Comparison of ENCODE assay signal across 20 mouse cellular contexts in genomic region chr6:137294973-137295820, GRCm38 (mm10). TPM values are rescaled to one million over a fixed set of nuclear protein-coding genes. Genes with fewer than 3 reads are reported as not detected.
DNase-seq lines count a peak whose midpoint lies in the region; ATAC-seq lines count a peak whose summit lies in the region.
"Had no signal": no experiment of that assay in that cellular context is flagged by ENCODE, and none has a peak within 500 bp of the region (broad histone marks: within the 10 kb centered on the region; RNA-seq: fewer than 3 reads in every experiment).

No protein-coding gene starts in this region.

- H3K4me1 ChIP-seq in heart, embryonic 14.5 days (ENCODE audit: control insufficient read depth in 2 of 2, insufficient read depth in 2 of 2, low read length in 2 of 2), result peaks cover 0 to 3% of the 10 kb centered on the region in 2 experiments; a peak in 2 of 4 replicates
- H3K4me1 ChIP-seq in heart, embryonic 11.5 days (ENCODE audit: control insufficient read depth, insufficient read depth, low read length), result no peaks in the 10 kb centered on the region
- H3K4me1 ChIP-seq in limb, embryonic 12.5 days (replicated peaks), result peaks cover 11% of the 10 kb centered on the region; the same call in 1 of the 2 replicates
- H3K4me1 ChIP-seq in limb, embryonic 10.5 days, result peaks cover 8% of the 10 kb centered on the region
- H3K4me1 ChIP-seq in embryonic facial prominence, embryonic 14.5 days (ENCODE audit: control insufficient read depth, insufficient read depth, low read length), result no peaks in the 10 kb centered on the region; the same call in 1 of the 2 replicates
- H3K4me1 ChIP-seq in midbrain, embryonic 14.5 days (ENCODE audit: control insufficient read depth, insufficient read depth, low read length), result no peaks in the 10 kb centered on the region
- H3K4me1 ChIP-seq: liver, embryonic 12.5 days; neural tube, embryonic 12.5 days had no signal

- 65% methylated on average over 20 of the region's 20 CpGs for WGBS in heart, embryonic 14.5 days
- 71% methylated on average over 20 of the region's 20 CpGs for WGBS in heart, embryonic 11.5 days (ENCODE audit: insufficient replicate concordance)
- WGBS in limb, embryonic 12.5 days, result 52% methylated on average over 20 of the region's 20 CpGs
- 72% methylated on average over 20 of the region's 20 CpGs for WGBS in limb, embryonic 10.5 days
- WGBS in embryonic facial prominence, embryonic 14.5 days, result 47% methylated on average over 20 of the region's 20 CpGs
- WGBS in midbrain, embryonic 14.5 days, result 82% methylated on average over 20 of the region's 20 CpGs

- H3K4me3 ChIP-seq in heart, embryonic 14.5 days (ENCODE audit: control insufficient read depth in 1 of 2, insufficient read depth in 1 of 2, low read depth in 1 of 2, low read length in 2 of 2), result no peak overlapping the region
- no peak overlapping the region for H3K4me3 ChIP-seq in heart, embryonic 11.5 days (ENCODE audit: low read depth, low read length)
- H3K4me3 ChIP-seq in limb, embryonic 12.5 days (replicated peaks), result no peak overlapping the region
- no peak overlapping the region for H3K4me3 ChIP-seq in limb, embryonic 10.5 days
- H3K4me3 ChIP-seq in embryonic facial prominence, embryonic 14.5 days (ENCODE audit: low read depth, low read length), result no peak overlapping the region
- H3K4me3 ChIP-seq in midbrain, embryonic 14.5 days (replicated peaks; ENCODE audit: low read depth, low read length), result no peak overlapping the region
- H3K4me3 ChIP-seq: liver, embryonic 12.5 days; neural tube, embryonic 12.5 days had no signal

- H3K27ac ChIP-seq in heart, embryonic 14.5 days (replicated peaks in 1 of 2; ENCODE audit: control insufficient read depth in 1 of 2, insufficient read depth in 1 of 2, low read depth in 2 of 2, low read length in 2 of 2), result no peak overlapping the region
- H3K27ac ChIP-seq in heart, embryonic 11.5 days (ENCODE audit: low read depth, low read length), result no peak overlapping the region
- H3K27ac ChIP-seq in limb, embryonic 12.5 days, result 0 out of 2 replicates have a peak overlapping the region, but pooled peaks have one; percentile 18
- no peak overlapping the region for H3K27ac ChIP-seq in limb, embryonic 10.5 days
- H3K27ac ChIP-seq in embryonic facial prominence, embryonic 14.5 days (replicated peaks; ENCODE audit: low read depth, low read length), result no peak overlapping the region
- no peak overlapping the region for H3K27ac ChIP-seq in midbrain, embryonic 14.5 days (replicated peaks; ENCODE audit: low read depth, low read length)
- H3K27ac ChIP-seq: liver, embryonic 12.5 days; neural tube, embryonic 12.5 days had no signal

- H3K27me3 ChIP-seq in heart, embryonic 14.5 days (ENCODE audit: control insufficient read depth, insufficient read depth, low read length), result no peaks in the 10 kb centered on the region
- no peaks in the 10 kb centered on the region for H3K27me3 ChIP-seq in heart, embryonic 11.5 days (ENCODE audit: control insufficient read depth, insufficient read depth, low read length)
- H3K27me3 ChIP-seq in limb, embryonic 12.5 days, result no peaks in the 10 kb centered on the region
- H3K27me3 ChIP-seq in limb, embryonic 10.5 days (ENCODE audit: low read depth, poor library complexity, severe bottlenecking), result no peaks in the 10 kb centered on the region
- H3K27me3 ChIP-seq in embryonic facial prominence, embryonic 14.5 days (replicated peaks; ENCODE audit: control insufficient read depth, insufficient read depth, low read length), result no peaks in the 10 kb centered on the region
- H3K27me3 ChIP-seq in midbrain, embryonic 14.5 days (ENCODE audit: control insufficient read depth, insufficient read depth, low read length), result no peaks in the 10 kb centered on the region
- H3K27me3 ChIP-seq: liver, embryonic 12.5 days; neural tube, embryonic 12.5 days had no signal

- DNase-seq in limb, embryonic 10.5 days (ENCODE audit: low spot score), result no peak
- peak; percentile 75 for DNase-seq in embryonic facial prominence, embryonic 14.5 days (ENCODE audit: low spot score)
- peak; percentile 39 for DNase-seq in midbrain, embryonic 14.5 days
- DNase-seq in thymus, postnatal 0 days (ENCODE audit: low spot score), result no peak
- DNase-seq in frontal cortex, postnatal 14 days (ENCODE audit: low spot score in 2 of 2), result no peak
- DNase-seq: adrenal gland, postnatal 10 days; B cell, adult 2 months; cerebellum, postnatal 36 days; heart, adult 18-20 months; heart, postnatal 36 days; layer of hippocampus, adult 9-11 months; lung, postnatal 10 days; right cerebral cortex, postnatal 25 days; thymus, adult 18-20 months had no signal

- ATAC-seq in heart, embryonic 14.5 days (ENCODE audit: insufficient number of reproducible peaks, insufficient read depth, low FRiP score, low read depth), result no peak
- no peak for ATAC-seq in heart, embryonic 11.5 days (replicated peaks; ENCODE audit: insufficient number of reproducible peaks, low FRiP score, low TSS enrichment)
- no peak for ATAC-seq in limb, embryonic 12.5 days (ENCODE audit: insufficient number of reproducible peaks, insufficient read depth, low FRiP score, low TSS enrichment, low read depth)
- peak; percentile 71 for ATAC-seq in embryonic facial prominence, embryonic 14.5 days (ENCODE audit: low read depth)
- no peak for ATAC-seq in midbrain, embryonic 14.5 days (ENCODE audit: low FRiP score, low TSS enrichment)
- ATAC-seq: intestine, embryonic 16.5 days; liver, embryonic 12.5 days had no signal

- H3K9me3 ChIP-seq in heart, embryonic 14.5 days (ENCODE audit: control insufficient read depth, low read length), result no peaks in the 10 kb centered on the region
- no peaks in the 10 kb centered on the region for H3K9me3 ChIP-seq in heart, embryonic 11.5 days (replicated peaks; ENCODE audit: control insufficient read depth, low read length)
- H3K9me3 ChIP-seq in limb, embryonic 12.5 days, result no peaks in the 10 kb centered on the region
- H3K9me3 ChIP-seq in limb, embryonic 10.5 days (replicated peaks), result no peaks in the 10 kb centered on the region
- H3K9me3 ChIP-seq in embryonic facial prominence, embryonic 14.5 days (ENCODE audit: control insufficient read depth, low read length), result no peaks in the 10 kb centered on the region
- no peaks in the 10 kb centered on the region for H3K9me3 ChIP-seq in midbrain, embryonic 14.5 days (ENCODE audit: control insufficient read depth, low read length)
- H3K9me3 ChIP-seq: liver, embryonic 12.5 days; neural tube, embryonic 12.5 days had no signal

- H3K36me3 ChIP-seq in heart, embryonic 14.5 days (ENCODE audit: control insufficient read depth, insufficient read depth, low read length), result no peaks in the 10 kb centered on the region
- no peaks in the 10 kb centered on the region for H3K36me3 ChIP-seq in heart, embryonic 11.5 days (ENCODE audit: control insufficient read depth, insufficient read depth, low read length)
- no peaks in the 10 kb centered on the region for H3K36me3 ChIP-seq in limb, embryonic 12.5 days
- no peaks in the 10 kb centered on the region for H3K36me3 ChIP-seq in limb, embryonic 10.5 days
- no peaks in the 10 kb centered on the region for H3K36me3 ChIP-seq in embryonic facial prominence, embryonic 14.5 days (ENCODE audit: control insufficient read depth, insufficient read depth, low read length)
- H3K36me3 ChIP-seq in midbrain, embryonic 14.5 days (ENCODE audit: control insufficient read depth, insufficient read depth, low read length), result no peaks in the 10 kb centered on the region
- H3K36me3 ChIP-seq: liver, embryonic 12.5 days; neural tube, embryonic 12.5 days had no signal

- 0 out of 2 replicates have a peak overlapping the region, but pooled peaks have one; percentile 9 for H3K4me2 ChIP-seq in heart, embryonic 14.5 days (ENCODE audit: low read length)
- H3K4me2 ChIP-seq in heart, embryonic 11.5 days, result no peak overlapping the region
- no peak overlapping the region for H3K4me2 ChIP-seq in limb, embryonic 12.5 days
- no peak overlapping the region for H3K4me2 ChIP-seq in embryonic facial prominence, embryonic 14.5 days (ENCODE audit: low read depth, low read length)
- H3K4me2 ChIP-seq in midbrain, embryonic 14.5 days (ENCODE audit: low read length), result no peak overlapping the region
- H3K4me2 ChIP-seq: liver, embryonic 12.5 days; neural tube, embryonic 12.5 days had no signal

- no peak overlapping the region for H3K9ac ChIP-seq in heart, embryonic 14.5 days (ENCODE audit: low read length)
- H3K9ac ChIP-seq in heart, embryonic 11.5 days (ENCODE audit: low read depth, low read length), result no peak overlapping the region
- H3K9ac ChIP-seq in limb, embryonic 12.5 days (replicated peaks), result no peak overlapping the region
- H3K9ac ChIP-seq in embryonic facial prominence, embryonic 14.5 days (ENCODE audit: low read depth, low read length), result no peak overlapping the region
- H3K9ac ChIP-seq in midbrain, embryonic 14.5 days (replicated peaks; ENCODE audit: low read length), result no peak overlapping the region
- H3K9ac ChIP-seq: liver, embryonic 12.5 days; neural tube, embryonic 12.5 days had no signal

RNA-seq across cellular contexts. Expression of gene Ptpro, which starts 43.1 kb away (rescaled TPM):
- polyA plus RNA-seq in heart, embryonic 14.5 days (2014; fragmentation: Nextera tagmentation; extraction: Ambion mirVana), result 2.7 and 4.1 TPM in 2 replicates
- polyA plus RNA-seq in heart, embryonic 11.5 days (2014; fragmentation: Nextera tagmentation; extraction: Ambion mirVana), result 1.1 and 1.5 TPM in 2 replicates
- polyA plus RNA-seq in limb, embryonic 12.5 days (2016; fragmentation: Nextera tagmentation; extraction: Ambion mirVana), result 0.38 and 0.91 TPM in 2 replicates
- polyA plus RNA-seq in limb, embryonic 10.5 days (2016; fragmentation: Nextera tagmentation; extraction: Ambion mirVana), result 0.10 and 0.24 TPM in 2 replicates
- 4.1 and 5.2 TPM in 2 replicates for polyA plus RNA-seq in embryonic facial prominence, embryonic 14.5 days (2014; fragmentation: Nextera tagmentation; extraction: Ambion mirVana)
- 62.1 and 80.6 TPM in 2 replicates for polyA plus RNA-seq in midbrain, embryonic 14.5 days (2014; fragmentation: Nextera tagmentation; extraction: Ambion mirVana)
- 0.87 and 1.1 TPM in 2 replicates for polyA plus RNA-seq in thymus, postnatal 0 days (2015; fragmentation: Nextera tagmentation; extraction: Ambion mirVana)

Comparison
In these comparisons a context has a peak if more than half of its experiments do, and no peak if none do; other contexts are left out.
1. DNase-seq: peak in embryonic facial prominence, embryonic 14.5 days (single experiment) and midbrain, embryonic 14.5 days (single experiment); none in limb, embryonic 10.5 days (single experiment), thymus, postnatal 0 days (single experiment) and frontal cortex, postnatal 14 days (0 of 2).
2. RNA of gene Ptpro, which starts 43.1 kb away (polyA plus RNA-seq): 62.1 to 80.6 TPM in midbrain, embryonic 14.5 days; 4.1 to 5.2 TPM in embryonic facial prominence, embryonic 14.5 days, 2.7 to 4.1 TPM in heart, embryonic 14.5 days, 1.1 to 1.5 TPM in heart, embryonic 11.5 days, 0.87 to 1.1 TPM in thymus, postnatal 0 days, 0.38 to 0.91 TPM in limb, embryonic 12.5 days and 0.10 to 0.24 TPM in limb, embryonic 10.5 days; every median in the first group is over 10 times any median in the second.